Mouse (Mus musculus) forebrain, postnatal 0 days (tissue): Measurements from ENCODE around the gene Lrrc74a. TPM values are rescaled to one million over a fixed set of nuclear protein-coding genes. Genes with fewer than 3 reads are reported as not detected.
A peak's percentile ranks its signal among the peaks of the same experiment; 100 is the strongest.

Experiments
- ATAC-seq: fragments of 200-750 bp; cut with Nextera tagmentation; 2 replicates; pipeline ENCODE4 v1.8.0; 2017; ENCODE audit warnings: mild to moderate bottlenecking, moderate library complexity
- DNase-seq: peaks from one replicate; pipeline ENCODE4 v3.0.0-alpha.2; 2015
- H3K27ac ChIP-seq: fragments of 300-500 bp; sonication (generic); 2 replicates; pipeline ENCODE4 v1.5.1; 2014; ENCODE audit warnings: low read depth, mild to moderate bottlenecking, antibody characterized with exemption, low read length, moderate library complexity, mixed read lengths
- H3K27me3 ChIP-seq: fragments of 300-500 bp; sonication (generic); 2 replicates; pipeline ENCODE4 v1.6.1; 2014; ENCODE audit warnings: mild to moderate bottlenecking, low read length, mixed read lengths; ENCODE audit not compliant: insufficient read depth
- H3K36me3 ChIP-seq: fragments of 300-500 bp; sonication (generic); 2 replicates; pipeline ENCODE4 v1.6.1; 2014; ENCODE audit warnings: mild to moderate bottlenecking, moderate library complexity; ENCODE audit not compliant: insufficient read depth
- H3K4me1 ChIP-seq: fragments of 300-500 bp; sonication (generic); 2 replicates; pipeline ENCODE4 v1.6.1; 2014; ENCODE audit warnings: antibody characterized with exemption; ENCODE audit not compliant: insufficient read depth
- H3K4me2 ChIP-seq: fragments of 300-500 bp; sonication (generic); 2 replicates; pipeline ENCODE4 v1.6.1; 2014; ENCODE audit warnings: low read depth, mild to moderate bottlenecking, moderate library complexity
- H3K4me3 ChIP-seq: fragments of 300-500 bp; sonication (generic); 2 replicates; pipeline ENCODE4 v1.5.1; 2014; ENCODE audit warnings: low read depth, low read length, mixed read lengths
- H3K9ac ChIP-seq: fragments of 300-500 bp; sonication (generic); 2 replicates; pipeline ENCODE4 v1.6.1; 2014; ENCODE audit warnings: mild to moderate bottlenecking
- H3K9me3 ChIP-seq: fragments of 300-500 bp; sonication (generic); 2 replicates; pipeline ENCODE4 v1.6.1; 2016; ENCODE audit warnings: low read length
- CTCF ChIP-seq: sonication (generic); IDR thresholded peaks from 2 replicates; pipeline ENCODE4 v1.5.1; 2016; ENCODE audit warnings: antibody characterized with exemption, control low read depth, low read depth
- WGBS: fragments of 180-500 bp; shearing (Covaris S2); extraction: QIAGEN DNeasy Blood & Tissue Kit; methylation state at CpG from one replicate; pipeline ENCODE4 v1.1.7; 2014; 5-methylcytosine and 5-hydroxymethylcytosine counted together
- polyA plus RNA-seq: library from polyadenylated mRNA; unstranded; fragments of >200 nt; fragmentation: Nextera tagmentation; extraction: Ambion mirVana; gene quantifications from 2 replicates; pipeline ENCODE4 v1.2.1, GENCODE M21; 2015
- total RNA-seq: library from RNA; depleted of rRNA; stranded (reverse); fragments of >200 nt; gene quantifications from 2 replicates; pipeline ENCODE4 v1.2.3, GENCODE M21; 2014

The Lrrc74a gene
- total and polyA plus RNA-seq, 2 experiments from 2014 or later, result not detected

GRCm38 (mm10) chr12:86771823-86772427 lies 37.8 kb downstream of the Lrrc74a start:
- Histone ChIP-seq H3K9ac (peak overlapping the region; percentile 2; the same call in 1 of the 2 replicates), H3K27me3 (no peaks in the 10 kb centered on the region), H3K27ac (peak overlapping the region; percentile 42), H3K9me3 (no peaks in the 10 kb centered on the region), H3K4me1 (0 out of 2 replicates have a peak, but pooled peaks cover 5% of the 10 kb centered on the region), H3K36me3 (no peaks in the 10 kb centered on the region), H3K4me3 (no peak overlapping the region), H3K4me2 (peak overlapping the region; percentile 23; the same call in 1 of the 2 replicates)
- 8% methylated on average over 12 of the region's 12 CpGs for WGBS
- DNase-seq (peak; percentile 97), ATAC-seq (peak; percentile 90)
- peak; percentile 97 for TF ChIP-seq CTCF

- ATAC-seq (peak; percentile 68), DNase-seq (peak; percentile 50)
- whole genome bisulfite sequencing, result 8% methylated on average over 3 of the region's 3 CpGs
These were observed 38.4 kb downstream of the Lrrc74a start for GRCm38 (mm10) chr12:86772551-86772950.

GRCm38 (mm10) chr12:86775561-86776280 lies 41.6 kb downstream of the Lrrc74a start:
- DNase-seq (no peak), ATAC-seq (no peak)
- H3K4me2 ChIP-seq, result no peak overlapping the region
- no peak overlapping the region for H3K9ac ChIP-seq
- H3K27ac ChIP-seq, result no peak overlapping the region
- no peak for TF ChIP-seq CTCF
- 70% methylated on average over 7 of the region's 7 CpGs for WGBS
- H3K9me3 ChIP-seq, result no peaks in the 10 kb centered on the region
- no peaks in the 10 kb centered on the region for H3K36me3 ChIP-seq
- H3K4me1 ChIP-seq, result 0 out of 2 replicates have a peak, but pooled peaks cover 5% of the 10 kb centered on the region
- H3K4me3 ChIP-seq, result no peak overlapping the region
- no peaks in the 10 kb centered on the region for H3K27me3 ChIP-seq

More at GRCm38 (mm10) chr12:86772551-86772950, 38.4 kb downstream of the Lrrc74a start:
- TF ChIP-seq CTCF, result no peak
- 0 out of 2 replicates have a peak overlapping the region, but pooled peaks have one; percentile 19 for H3K9ac ChIP-seq
- 0 out of 2 replicates have a peak, but pooled peaks cover 5% of the 10 kb centered on the region for H3K4me1 ChIP-seq
- H3K27me3 ChIP-seq, result no peaks in the 10 kb centered on the region
- no peaks in the 10 kb centered on the region for H3K36me3 ChIP-seq
- no peaks in the 10 kb centered on the region for H3K9me3 ChIP-seq
- H3K4me2 ChIP-seq, result 0 out of 2 replicates have a peak overlapping the region, but pooled peaks have one; percentile 5
- peak overlapping the region; percentile 72 for H3K27ac ChIP-seq
- no peak overlapping the region for H3K4me3 ChIP-seq

- whole genome bisulfite sequencing, result 86% methylated on average over 7 of the region's 7 CpGs
- Histone ChIP-seq H3K27me3 (no peaks in the 10 kb centered on the region), H3K4me2 (no peak overlapping the region), H3K4me3 (no peak overlapping the region), H3K27ac (no peak overlapping the region), H3K9ac (no peak overlapping the region), H3K36me3 (no peaks in the 10 kb centered on the region), H3K4me1 (0 out of 2 replicates have a peak, but pooled peaks cover 5% of the 10 kb centered on the region), H3K9me3 (no peaks in the 10 kb centered on the region)
- no peak for DNase-seq
- no peak for ATAC-seq
- TF ChIP-seq CTCF, result no peak
These were observed 42.2 kb downstream of the Lrrc74a start for GRCm38 (mm10) chr12:86776341-86776860.

- no peak for DNase-seq
- Histone ChIP-seq H3K4me2 (no peak overlapping the region), H3K9ac (no peak overlapping the region), H3K4me1 (no peaks in the 10 kb centered on the region), H3K27me3 (no peaks in the 10 kb centered on the region), H3K27ac (no peak overlapping the region), H3K9me3 (no peaks in the 10 kb centered on the region), H3K4me3 (no peak overlapping the region), H3K36me3 (no peaks in the 10 kb centered on the region)
- TF ChIP-seq CTCF, result no peak
- ATAC-seq, result no peak
- WGBS, result 95% methylated on average over 4 of the region's 4 CpGs
These were observed 44.4 kb downstream of the Lrrc74a start for GRCm38 (mm10) chr12:86778531-86778930.

DNA sequence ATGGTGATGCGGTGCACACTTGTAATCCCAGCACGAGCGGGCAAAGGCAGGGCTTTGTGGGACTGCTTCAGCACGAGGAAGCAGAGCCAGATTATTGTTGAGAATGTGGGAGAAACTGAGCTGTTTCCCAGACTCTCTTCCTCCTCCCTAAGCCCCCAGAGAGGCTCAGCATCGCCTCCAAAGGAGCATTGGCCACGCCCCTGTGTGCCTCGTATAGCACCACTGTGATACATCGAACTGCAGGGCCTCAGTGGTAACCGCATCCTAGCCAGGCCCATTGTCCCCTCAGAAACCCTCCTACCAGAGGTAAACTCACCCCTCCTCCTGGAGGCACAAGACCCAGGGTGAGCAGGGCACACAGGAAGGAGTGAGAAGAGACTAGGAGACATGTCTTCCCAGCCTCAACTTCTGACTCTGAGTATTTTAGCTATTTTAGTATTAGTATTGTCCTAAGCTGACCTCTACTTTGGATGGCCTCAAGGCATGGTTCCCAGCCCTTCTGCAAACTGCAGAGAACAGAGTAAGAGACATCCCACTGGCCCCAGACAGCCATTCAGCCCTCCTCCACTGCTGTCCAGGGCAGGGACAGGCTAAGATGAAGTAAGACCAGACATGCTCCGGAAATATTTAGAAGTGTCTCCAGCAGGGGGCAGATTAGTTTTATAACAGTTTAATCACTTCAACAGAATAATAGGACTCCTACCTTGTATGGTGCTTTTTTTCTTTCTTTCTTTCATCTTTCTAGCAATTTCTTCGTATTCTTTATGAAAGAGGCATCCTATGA lies 45.2 kb downstream of the Lrrc74a start:
- TF ChIP-seq CTCF, result peak; percentile 29; the same call in 1 of the 2 replicates
- Histone ChIP-seq H3K27me3 (no peaks in the 10 kb centered on the region), H3K9ac (no peak overlapping the region), H3K9me3 (no peaks in the 10 kb centered on the region), H3K4me3 (no peak overlapping the region), H3K27ac (no peak overlapping the region), H3K4me1 (no peaks in the 10 kb centered on the region), H3K36me3 (no peaks in the 10 kb centered on the region), H3K4me2 (no peak overlapping the region)
- ATAC-seq (no peak; the same call in 1 of the 2 replicates), DNase-seq (peak; percentile 43)
- 45% methylated on average over 11 of the region's 11 CpGs for whole genome bisulfite sequencing
